In genomic region chr10:110989729-110990128, GRCm38 (mm10) we compare ENCODE assay signal across 9 mouse cellular contexts. TPM values are rescaled to one million over a fixed set of nuclear protein-coding genes. Genes with fewer than 3 reads are reported as not detected.
DNase-seq lines count a peak whose midpoint lies in the region; ATAC-seq and TF ChIP-seq lines count a peak whose summit lies in the region.
"Had no signal": no experiment of that assay in that cellular context is flagged by ENCODE, and none has a peak within 500 bp of the region (broad histone marks: within the 10 kb centered on the region; RNA-seq: fewer than 3 reads in every experiment).

No protein-coding gene starts in this region.

- TF ChIP-seq EP300 in lung, postnatal 0 days (IDR thresholded peaks at IDR 0.05) = no peak

- H3K36me3 ChIP-seq in lung, postnatal 0 days (ENCODE audit: insufficient read depth, low read length) = no peaks in the 10 kb centered on the region
- H3K36me3 ChIP-seq: neural tube, embryonic 13.5 days had no signal

- no peak overlapping the region for H3K27ac ChIP-seq in lung, postnatal 0 days (ENCODE audit: low read length)
- H3K27ac ChIP-seq: neural tube, embryonic 13.5 days had no signal

- peaks cover 4% of the 10 kb centered on the region; the same call in 1 of the 2 replicates for H3K4me1 ChIP-seq in lung, postnatal 0 days (ENCODE audit: insufficient read depth, low read depth, low read length)

- no peak overlapping the region for H3K9ac ChIP-seq in lung, postnatal 0 days (replicated peaks; ENCODE audit: low read depth)
- H3K9ac ChIP-seq: neural tube, embryonic 13.5 days had no signal

- intact Hi-C loops in heart, postnatal 36 days (cut with DNase I) = loop anchor here (1.0 kb wide), 1 partner anchor 111 kb away; no protein-coding TSS in a partner anchor
- intact Hi-C loops in gastrocnemius, postnatal 36 days (cut with DNase I) = loop anchor here (2.0 kb wide), 1 partner anchor 111 kb away; no protein-coding TSS in a partner anchor

- 59% methylated on average over 2 of the region's 2 CpGs for WGBS in lung, postnatal 0 days

- ATAC-seq in lung, postnatal 0 days = no peak
- ATAC-seq in common myeloid progenitor, adult 5-6 weeks (replicated peaks; ENCODE audit: low read depth, poor library complexity, severe bottlenecking) = peak; percentile 41; the same call in 1 of the 2 replicates

- no peaks in the 10 kb centered on the region for H3K9me3 ChIP-seq in lung, postnatal 0 days (ENCODE audit: low read length)
- H3K9me3 ChIP-seq: neural tube, embryonic 13.5 days had no signal

- TF ChIP-seq CTCF in lung, postnatal 0 days (IDR thresholded peaks at IDR 0.05) = peak; percentile 61

- H3K27me3 ChIP-seq in lung, postnatal 0 days (replicated peaks; ENCODE audit: insufficient read depth, low read length) = no peaks in the 10 kb centered on the region
- H3K27me3 ChIP-seq: neural tube, embryonic 13.5 days had no signal

- H3K4me2 ChIP-seq in lung, postnatal 0 days (replicated peaks; ENCODE audit: low read depth, low read length) = no peak overlapping the region
- H3K4me2 ChIP-seq: neural tube, embryonic 13.5 days had no signal

- DNase-seq in heart, adult 18-20 months = peak; percentile 23 to 51
- DNase-seq in heart, postnatal 36 days = no peak
- peak; percentile 69 for DNase-seq in lung, postnatal 0 days (ENCODE audit: low spot score)
- no peak for DNase-seq in lung, postnatal 4 days
- peak; percentile 70 for DNase-seq in retina, embryonic 14.5 days (ENCODE audit: low spot score)
- no peak for DNase-seq in gastrocnemius, postnatal 36 days
- DNase-seq in spleen, postnatal 4 days (ENCODE audit: low spot score in 2 of 2) = no peak

- H3K4me3 ChIP-seq in lung, postnatal 0 days (ENCODE audit: low read depth, low read length) = no peak overlapping the region
- H3K4me3 ChIP-seq: neural tube, embryonic 13.5 days had no signal

RNA-seq across cellular contexts. Expression of gene Zdhhc17, which starts 20.2 kb away (rescaled TPM):
- 10 to 100 TPM; 18.1 to 23.1 TPM for total RNA-seq in heart, adult 18-20 months (2021)
- 10 to 100 TPM; 24.7 to 27.7 TPM for total RNA-seq in heart, postnatal 36 days (2021)
- polyA plus RNA-seq in lung, postnatal 0 days (2015; fragmentation: Nextera tagmentation; extraction: Ambion mirVana) = 16.8 and 18.4 TPM in 2 replicates
- 21.5 and 34.1 TPM in 2 replicates for total RNA-seq in common myeloid progenitor, adult 5-6 weeks (2017)
- 10 to 100 TPM; 19.0 to 19.2 TPM for total RNA-seq in gastrocnemius, postnatal 36 days (2021)

Comparison
In these comparisons a context has a peak if more than half of its experiments do, and no peak if none do; other contexts are left out.
1. DNase-seq: peak in heart, adult 18-20 months (2 of 2), lung, postnatal 0 days (single experiment) and retina, embryonic 14.5 days (single experiment); none in heart, postnatal 36 days (0 of 2), lung, postnatal 4 days (0 of 2), gastrocnemius, postnatal 36 days (0 of 2) and spleen, postnatal 4 days (0 of 2).